Mouse (Mus musculus): Measurements from ENCODE around the gene Mipol1.

Mipol1 gene

DNA sequence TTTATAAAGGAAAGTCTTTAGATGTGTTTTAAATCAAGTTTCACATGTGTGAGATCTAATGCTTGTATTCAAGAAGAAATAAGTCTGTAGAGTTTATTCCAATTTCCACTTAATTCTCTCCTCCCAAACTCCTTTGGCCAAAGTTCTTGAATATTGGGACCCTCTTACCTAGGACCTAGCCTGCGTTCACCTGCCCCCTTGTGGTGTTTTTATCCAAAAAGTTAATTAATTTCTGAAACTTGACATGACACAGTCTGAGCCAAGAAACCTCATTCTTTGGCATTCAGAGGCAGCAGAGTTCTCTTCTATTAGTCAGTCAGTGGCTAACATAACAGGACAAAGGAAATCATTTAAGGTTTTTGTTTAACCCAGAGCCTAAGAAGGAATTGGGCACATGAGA is 284.3 kb downstream of the Mipol1 start:
- in situ Hi-C loops (cut with MseI, MboI), result no loop called here

DNA sequence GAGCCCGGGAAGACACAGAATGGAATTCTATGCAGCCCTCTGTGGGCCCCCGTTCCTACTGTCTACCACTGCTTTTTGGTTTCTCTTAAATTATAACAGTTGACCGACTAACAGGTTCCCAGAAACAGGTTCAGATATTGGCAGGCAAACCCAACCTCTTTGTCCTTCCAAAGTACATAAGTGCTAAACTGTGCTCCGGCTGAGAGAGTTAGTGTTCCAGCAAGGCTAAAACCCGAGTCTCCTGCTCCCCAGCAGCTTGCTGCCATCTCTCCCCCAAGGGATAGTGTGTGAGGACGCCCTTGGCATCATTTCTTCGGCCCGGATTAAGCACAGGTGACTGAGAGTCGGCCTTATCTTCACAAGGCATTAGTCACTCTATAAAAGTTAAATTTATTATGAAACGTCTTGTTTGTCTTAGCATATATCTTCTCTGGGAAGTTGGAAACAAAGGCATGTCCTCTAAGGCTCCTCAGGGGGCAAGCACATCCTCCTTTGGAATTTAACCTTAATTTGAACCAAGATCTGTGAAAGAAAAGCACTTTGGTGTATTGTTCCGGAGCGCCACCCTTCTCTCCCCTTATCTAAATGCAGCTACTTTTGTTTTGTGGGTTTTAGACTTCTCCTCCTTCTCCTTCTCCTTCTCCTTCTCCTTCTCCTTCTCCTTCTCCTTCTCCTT is 285.6 kb downstream of the Mipol1 start:
- in situ Hi-C loops (cut with MseI, MboI), result no loop called here

DNA sequence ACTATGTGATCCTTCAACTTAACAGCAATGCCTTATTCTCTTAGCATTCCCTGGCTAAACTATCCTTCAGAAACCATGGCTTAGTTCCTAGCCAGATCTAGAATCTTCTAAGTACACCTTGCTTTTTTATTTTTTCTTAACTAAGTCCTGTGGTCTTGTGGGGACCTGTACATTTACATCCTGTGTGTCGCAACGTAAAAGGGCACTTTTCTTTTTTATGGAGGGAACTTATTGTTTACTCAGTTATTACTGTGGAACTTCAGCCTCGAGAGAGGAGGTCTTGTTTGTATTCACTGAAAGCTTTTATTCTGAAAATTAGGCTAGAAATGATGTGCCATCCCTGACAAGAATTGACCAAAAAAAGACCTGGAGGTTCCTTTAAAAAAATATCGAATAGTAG is 298.1 kb downstream of the Mipol1 start:
- in situ Hi-C loops (cut with MseI, MboI), result loop anchor here in 1 of 2 experiments (25.0 kb wide), 1 partner anchor 241 kb away; no protein-coding TSS in a partner anchor

- in situ Hi-C loops (cut with MseI, MboI), result loop anchor here in 1 of 2 experiments (25.0 kb wide), 1 partner anchor 243 kb away; no protein-coding TSS in a partner anchor
Measured at GRCm38 (mm10) chr12:57530474-57530873, 300.2 kb downstream of the Mipol1 start.

- in situ Hi-C loops (cut with MseI, MboI), result loop anchor here in 1 of 2 experiments (25.0 kb wide), 1 partner anchor 247 kb away; no protein-coding TSS in a partner anchor
Measured at GRCm38 (mm10) chr12:57534517-57534878, 304.3 kb downstream of the Mipol1 start.

- in situ Hi-C loops (cut with MseI, MboI), result loop anchor here in 1 of 2 experiments (25.0 kb wide), 1 partner anchor 248 kb away; no protein-coding TSS in a partner anchor
Measured at GRCm38 (mm10) chr12:57534879-57535611, 304.8 kb downstream of the Mipol1 start.

- in situ Hi-C loops (cut with MseI, MboI), result loop anchor here in 1 of 2 experiments (25.0 kb wide), 1 partner anchor 249 kb away; no protein-coding TSS in a partner anchor
Measured at GRCm38 (mm10) chr12:57536056-57536908, 306.1 kb downstream of the Mipol1 start.

DNA sequence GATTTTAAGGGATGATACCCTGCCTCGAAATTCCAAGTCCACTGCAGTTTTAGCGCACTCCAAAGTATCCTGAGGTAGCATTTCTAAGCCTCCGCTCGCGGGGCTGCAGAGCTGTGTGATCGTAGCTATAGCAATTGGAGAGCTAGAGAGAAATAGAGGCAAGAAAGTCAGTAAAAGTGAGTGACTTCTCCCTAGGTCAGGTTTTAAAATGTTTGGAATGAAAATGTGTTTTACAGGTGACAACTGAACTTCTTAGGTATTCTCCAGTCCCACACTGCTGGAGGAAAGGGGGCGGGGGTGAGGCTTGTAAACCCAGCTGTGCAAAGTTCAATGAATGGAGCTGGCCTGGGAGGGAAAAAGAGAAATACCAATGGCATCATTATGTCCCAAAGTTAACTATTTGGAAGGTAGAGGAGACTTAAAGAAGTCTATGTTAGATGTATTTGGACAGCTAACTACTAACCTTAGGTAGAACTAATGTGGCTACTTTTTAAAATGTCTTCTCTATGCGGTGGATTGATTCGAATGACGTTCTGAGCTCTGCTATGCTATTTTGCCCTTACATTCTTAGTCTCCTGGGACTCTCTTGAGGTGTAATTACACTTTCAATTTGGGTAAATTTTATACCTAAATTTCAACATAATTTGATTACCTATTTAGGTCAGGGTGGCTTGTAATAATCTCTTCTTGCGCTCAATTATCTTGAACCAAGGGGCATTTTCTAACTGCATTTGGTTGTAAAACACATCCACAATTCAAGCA is 306.9 kb downstream of the Mipol1 start:
- in situ Hi-C loops (cut with MseI, MboI), result loop anchor here in 1 of 2 experiments (25.0 kb wide), 1 partner anchor 250 kb away; no protein-coding TSS in a partner anchor

- in situ Hi-C loops (cut with MseI, MboI), result loop anchor here in 1 of 2 experiments (25.0 kb wide), 1 partner anchor 251 kb away; no protein-coding TSS in a partner anchor
Measured at GRCm38 (mm10) chr12:57537791-57538587, 307.8 kb downstream of the Mipol1 start.

GRCm38 (mm10) chr12:57538588-57539550 is 308.6 kb downstream of the Mipol1 start:
- in situ Hi-C loops (cut with MseI, MboI), result loop anchor here in 1 of 2 experiments (25.0 kb wide), 1 partner anchor 252 kb away; no protein-coding TSS in a partner anchor

DNA sequence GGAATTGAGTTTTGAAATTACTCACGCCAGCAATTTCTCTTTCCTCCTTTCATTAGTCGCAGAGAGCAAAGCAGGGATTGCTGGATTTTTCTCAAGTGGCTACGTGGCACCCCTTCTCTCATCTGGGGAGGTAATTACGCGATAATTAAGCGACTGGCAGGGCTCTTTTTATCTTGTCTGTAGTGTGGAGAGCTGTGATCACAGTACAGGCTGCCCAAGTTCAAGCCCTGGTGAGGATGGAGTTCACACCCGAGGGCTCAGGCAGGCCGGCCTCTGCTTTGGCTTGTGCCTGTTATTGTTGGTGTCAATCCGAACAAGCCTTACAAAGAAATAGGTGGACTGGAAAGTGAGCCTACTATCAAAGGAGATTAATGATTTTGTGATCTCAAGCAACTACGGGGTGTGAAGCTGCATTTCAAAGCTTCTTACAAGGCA is 309.3 kb downstream of the Mipol1 start:
- in situ Hi-C loops (cut with MseI, MboI), result loop anchor here in 1 of 2 experiments (25.0 kb wide), 1 partner anchor 252 kb away; no protein-coding TSS in a partner anchor

DNA sequence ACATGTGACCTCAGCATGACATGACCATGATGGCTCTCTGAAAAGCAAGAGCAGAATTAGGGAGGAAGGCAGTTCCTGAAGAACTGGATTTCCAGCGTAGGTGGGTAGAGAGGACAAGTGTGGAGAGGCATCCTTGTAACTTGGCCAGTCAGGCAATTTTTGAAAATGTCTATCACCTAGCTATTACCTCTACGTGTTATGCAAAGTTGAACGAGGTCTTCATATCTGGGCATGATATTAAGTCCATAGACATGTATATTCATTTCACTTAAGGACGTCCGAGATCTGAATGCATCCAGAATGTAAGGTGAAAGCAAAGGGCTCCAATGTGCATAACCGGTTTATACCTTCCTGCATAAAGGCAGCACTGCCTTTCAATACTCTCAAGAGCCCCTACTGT is 310.9 kb downstream of the Mipol1 start:
- in situ Hi-C loops (cut with MseI, MboI), result loop anchor here (10.0 to 25.0 kb wide), 2 partner anchors 254 to 256 kb away; no protein-coding TSS in a partner anchor

DNA sequence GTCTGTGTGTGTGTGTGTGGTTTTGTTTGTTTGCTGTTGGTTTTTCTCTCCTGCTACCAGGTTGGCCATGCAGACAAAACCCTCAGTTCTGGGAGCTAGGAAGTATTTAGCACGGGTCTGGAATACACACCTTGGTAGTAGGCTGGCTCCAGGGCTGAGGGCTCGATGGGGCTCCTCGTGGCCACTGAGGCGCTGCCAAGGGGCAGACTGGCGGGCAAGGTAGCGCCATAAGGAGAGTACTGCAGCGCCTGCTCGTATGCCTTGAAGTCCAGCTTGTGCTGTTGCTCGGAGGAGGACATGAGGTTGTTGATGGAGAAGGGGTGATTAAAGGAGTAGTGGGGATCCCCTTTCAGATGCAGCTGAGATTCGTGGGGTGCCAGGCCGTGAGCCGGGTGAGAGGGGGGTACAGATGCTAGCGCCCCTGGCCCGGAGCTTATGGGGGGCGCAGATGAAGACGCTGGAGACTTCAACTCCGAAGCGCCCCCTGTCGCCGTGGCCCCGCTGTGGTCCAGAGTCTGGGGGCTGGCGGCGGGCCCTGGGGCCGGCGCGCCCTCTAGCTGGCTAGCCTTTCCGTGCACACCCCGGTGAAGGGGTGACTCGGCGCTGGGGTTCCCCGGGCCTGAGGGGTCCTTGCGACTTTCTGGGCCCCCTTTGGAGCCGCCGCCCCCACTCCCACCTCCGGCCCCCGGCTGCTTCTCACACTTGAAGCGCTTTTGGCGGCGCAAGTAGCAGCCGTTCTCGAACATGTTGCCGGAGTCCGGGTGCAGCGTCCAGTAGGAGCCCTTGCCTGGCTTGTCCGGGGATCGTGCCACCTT is 311.9 kb downstream of the Mipol1 start:
- in situ Hi-C loops (cut with MseI, MboI), result loop anchor here (10.0 to 25.0 kb wide), 2 partner anchors 255 to 257 kb away; no protein-coding TSS in a partner anchor

GRCm38 (mm10) chr12:57542746-57543626 is 312.8 kb downstream of the Mipol1 start:
- in situ Hi-C loops (cut with MseI, MboI), result loop anchor here (10.0 to 25.0 kb wide), 2 partner anchors 256 to 258 kb away; no protein-coding TSS in a partner anchor

- in situ Hi-C loops (cut with MseI, MboI), result loop anchor here (10.0 to 25.0 kb wide), 2 partner anchors 256 to 259 kb away; no protein-coding TSS in a partner anchor
Measured at GRCm38 (mm10) chr12:57543627-57543991, 313.4 kb downstream of the Mipol1 start.

GRCm38 (mm10) chr12:57544641-57545370 is 314.6 kb downstream of the Mipol1 start:
- in situ Hi-C loops (cut with MseI, MboI), result loop anchor here (10.0 to 25.0 kb wide), 2 partner anchors 258 to 260 kb away; no protein-coding TSS in a partner anchor
